Mouse (Mus musculus) testis, adult 2 months (tissue): ENCODE results near the gene H2-M3.
"Not testable (repeated sequence)": the region's sequence is repeated elsewhere in the genome, so short reads cannot be mapped to it uniquely, and the experiment has no call there.

ENCODE experiments used
- CTCF ChIP-seq: fragments of 200-500 bp; IDR thresholded peaks from 2 replicates; pipeline ENCODE4 v1.5.1; 2012; ENCODE audit warnings: low read depth, mild to moderate bottlenecking, inconsistent platforms, low read length, moderate library complexity; ENCODE audit not compliant: control insufficient read depth, insufficient read depth, insufficient replicate concordance
- POLR2A ChIP-seq: fragments of 200-500 bp; IDR thresholded peaks from 2 replicates; pipeline ENCODE4 v1.6.1; 2012; ENCODE audit warnings: low read depth, mild to moderate bottlenecking, inconsistent platforms, low read length, moderate library complexity; ENCODE audit not compliant: control insufficient read depth

DNA sequence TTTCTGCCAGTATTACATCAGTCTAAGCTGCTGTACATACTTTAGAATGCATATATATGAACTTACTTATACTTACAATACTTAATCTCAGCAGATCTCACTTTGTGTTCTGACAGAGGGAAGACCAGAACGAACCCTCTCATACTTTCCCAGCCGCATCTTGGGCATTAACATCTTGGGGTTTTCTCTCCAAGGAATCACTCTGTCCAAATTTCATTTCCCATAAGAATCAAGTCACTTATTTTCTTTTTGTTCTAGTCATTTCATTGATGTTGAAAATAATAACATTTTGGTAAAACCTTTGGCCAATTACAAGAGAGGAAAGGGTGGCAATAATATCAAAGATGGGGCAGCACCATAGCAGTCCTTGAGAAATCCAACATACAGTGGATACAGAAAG lies 32.8 kb upstream of the H2-M3 start, which contains the start of gene Olfr97:
- TF ChIP-seq POLR2A, CTCF: not testable (repeated sequence)
